Mouse (Mus musculus): ENCODE results near the gene Hat1.

Hat1 gene

DNA sequence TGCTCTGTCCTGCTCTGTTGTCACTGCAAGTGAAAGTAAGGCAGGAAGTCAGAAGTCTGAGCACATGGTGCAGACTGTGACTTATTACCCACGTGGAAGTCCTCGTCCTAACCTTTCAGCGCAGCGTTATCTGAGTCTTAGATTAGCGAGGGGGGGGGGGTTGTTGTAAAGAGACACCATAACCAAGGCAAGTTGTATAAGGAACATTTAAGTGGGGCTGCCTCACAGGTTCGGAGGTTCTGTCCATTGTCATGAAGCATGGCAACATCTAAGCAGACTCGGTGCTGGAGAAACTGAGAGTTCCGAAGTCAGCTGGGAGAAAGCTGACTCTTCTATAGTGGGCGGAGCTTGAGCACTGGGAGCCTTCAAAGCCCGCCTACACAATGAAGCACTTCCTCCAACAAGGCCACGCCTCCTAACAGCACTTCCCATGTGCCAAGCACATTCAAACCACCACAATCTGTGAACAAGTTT, 12.3 kb upstream of the Hat1 start:
- DNase-seq (ENCODE audit: low read depth, low spot score), result peak; percentile 67

DNA sequence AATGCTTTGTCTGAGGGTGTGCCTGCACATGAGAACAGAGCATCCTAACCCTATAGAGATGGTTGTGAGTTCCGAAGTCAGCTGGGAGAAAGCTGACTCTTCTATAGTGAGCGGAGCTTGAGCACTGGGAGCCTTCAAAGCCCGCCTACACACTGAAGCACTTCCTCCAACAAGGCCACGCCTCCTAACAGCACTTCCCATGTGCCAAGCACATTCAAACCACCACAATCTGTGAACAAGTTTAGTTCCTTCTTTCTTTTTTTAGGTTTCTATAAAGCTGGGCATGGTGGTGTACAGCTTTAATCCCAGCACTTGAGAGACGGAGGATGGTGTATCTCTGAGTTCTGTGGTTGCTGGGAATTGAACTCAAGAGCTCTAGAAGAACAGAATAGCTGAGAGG, 11.3 kb upstream of the Hat1 start:
- peak; percentile 21 for DNase-seq (ENCODE audit: low read depth, low spot score)

GRCm38 (mm10) chr2:71381962-71382361, 6.8 kb upstream of the Hat1 start:
- no peak for DNase-seq (ENCODE audit: low read depth, low spot score)

GRCm38 (mm10) chr2:71383890-71384289, 4.9 kb upstream of the Hat1 start:
- DNase-seq (ENCODE audit: low read depth, low spot score), result no peak

- DNase-seq (ENCODE audit: low read depth, low spot score), result no peak
Measured at GRCm38 (mm10) chr2:71387766-71388165, 992 bp upstream of the Hat1 start.

GRCm38 (mm10) chr2:71389864-71390263, 1.1 kb downstream of the Hat1 start:
- DNase-seq (ENCODE audit: low read depth, low spot score), result peak; percentile 72

- no peak for DNase-seq (ENCODE audit: low read depth, low spot score)
Measured at GRCm38 (mm10) chr2:71405613-71406012, 16.9 kb downstream of the Hat1 start.

- DNase-seq (ENCODE audit: low read depth, low spot score), result no peak
Measured at GRCm38 (mm10) chr2:71418760-71419280, 30.1 kb downstream of the Hat1 start.

GRCm38 (mm10) chr2:71419408-71419807, 30.6 kb downstream of the Hat1 start:
- DNase-seq (ENCODE audit: low read depth, low spot score), result no peak

- DNase-seq (ENCODE audit: low read depth, low spot score), result no peak
Measured at GRCm38 (mm10) chr2:71420895-71421425, 32.2 kb downstream of the Hat1 start.

GRCm38 (mm10) chr2:71424545-71424944, 35.8 kb downstream of the Hat1 start:
- no peak for DNase-seq (ENCODE audit: low read depth, low spot score)

- DNase-seq (ENCODE audit: low read depth, low spot score), result no peak
Measured at GRCm38 (mm10) chr2:71435440-71435839, 46.7 kb downstream of the Hat1 start.

DNA sequence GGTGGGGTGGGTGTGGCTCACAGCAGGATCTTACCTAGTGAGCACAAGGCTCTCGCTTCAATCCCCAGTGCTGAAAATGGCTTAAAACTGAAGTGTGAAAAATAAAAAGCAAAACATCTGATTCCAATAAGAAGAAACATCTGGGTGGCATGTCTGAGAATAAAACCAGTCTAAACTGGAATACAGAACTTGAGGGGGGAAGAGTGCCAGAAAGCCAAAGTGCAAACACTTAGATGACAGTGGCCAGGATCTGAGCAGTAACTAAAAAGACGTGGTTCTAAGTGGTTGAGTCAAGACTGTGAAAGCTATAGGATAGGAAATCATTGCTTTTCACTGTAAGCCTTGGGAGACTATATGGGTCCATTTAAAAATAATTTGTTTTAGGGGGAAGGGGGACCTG, 54.6 kb downstream of the Hat1 start:
- no peak for DNase-seq (ENCODE audit: low read depth, low spot score)

DNA sequence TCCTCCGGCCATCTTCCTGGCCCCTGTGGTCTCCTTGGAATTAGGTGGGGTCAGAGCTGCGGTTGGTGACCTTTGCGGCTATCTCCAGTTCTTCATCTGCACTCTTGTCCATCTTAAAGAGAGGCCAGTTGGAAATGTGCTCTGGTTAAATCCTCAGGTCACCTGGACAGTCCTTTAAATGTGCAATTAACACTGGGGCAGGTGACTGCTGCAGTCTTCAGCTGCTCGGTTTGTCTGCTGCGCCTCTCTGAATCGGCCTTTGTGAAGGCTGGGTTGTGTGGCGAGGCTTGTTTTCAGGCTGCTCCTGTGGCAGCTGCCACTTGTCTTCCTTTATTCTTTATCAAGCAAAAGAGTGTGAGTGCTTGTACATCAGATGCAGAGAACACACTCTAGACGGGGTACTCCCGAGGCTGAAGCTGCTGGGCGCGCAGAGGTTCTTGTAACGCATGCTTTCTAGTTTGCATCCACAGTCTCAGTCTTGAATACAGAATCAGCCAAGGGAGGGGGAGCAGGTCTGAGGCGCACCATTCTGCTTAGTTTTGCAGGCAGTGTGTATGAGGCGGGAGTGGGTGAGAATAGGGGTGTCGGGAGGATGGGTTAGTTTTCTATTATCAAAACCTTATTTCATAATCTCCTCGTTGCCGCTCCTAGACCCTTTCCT, 56.9 kb downstream of the Hat1 start:
- no peak for DNase-seq (ENCODE audit: low read depth, low spot score)

DNA sequence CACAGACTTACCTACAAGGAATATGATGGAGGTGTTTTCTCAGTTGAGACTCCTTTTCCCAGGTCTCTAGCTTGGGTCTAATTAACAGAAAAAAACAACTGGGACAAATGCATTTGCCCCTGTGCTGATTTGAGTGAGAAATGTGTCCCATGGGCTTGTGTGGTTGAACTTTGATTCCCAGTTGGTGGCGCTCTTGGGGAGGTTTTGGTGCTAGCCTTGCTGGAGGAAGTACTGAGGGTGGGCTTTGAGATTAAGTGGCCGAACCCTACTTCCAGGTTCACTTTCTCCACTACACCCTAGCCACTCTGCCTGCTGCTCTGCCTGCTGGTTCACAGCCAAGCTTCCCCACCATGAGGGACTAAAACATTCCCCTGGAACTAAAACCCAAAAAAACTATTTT, 60.8 kb downstream of the Hat1 start:
- no peak for DNase-seq (ENCODE audit: low read depth, low spot score)

- DNase-seq (ENCODE audit: low read depth, low spot score), result no peak
Measured at GRCm38 (mm10) chr2:71451761-71452160, 63.0 kb downstream of the Hat1 start.

DNA sequence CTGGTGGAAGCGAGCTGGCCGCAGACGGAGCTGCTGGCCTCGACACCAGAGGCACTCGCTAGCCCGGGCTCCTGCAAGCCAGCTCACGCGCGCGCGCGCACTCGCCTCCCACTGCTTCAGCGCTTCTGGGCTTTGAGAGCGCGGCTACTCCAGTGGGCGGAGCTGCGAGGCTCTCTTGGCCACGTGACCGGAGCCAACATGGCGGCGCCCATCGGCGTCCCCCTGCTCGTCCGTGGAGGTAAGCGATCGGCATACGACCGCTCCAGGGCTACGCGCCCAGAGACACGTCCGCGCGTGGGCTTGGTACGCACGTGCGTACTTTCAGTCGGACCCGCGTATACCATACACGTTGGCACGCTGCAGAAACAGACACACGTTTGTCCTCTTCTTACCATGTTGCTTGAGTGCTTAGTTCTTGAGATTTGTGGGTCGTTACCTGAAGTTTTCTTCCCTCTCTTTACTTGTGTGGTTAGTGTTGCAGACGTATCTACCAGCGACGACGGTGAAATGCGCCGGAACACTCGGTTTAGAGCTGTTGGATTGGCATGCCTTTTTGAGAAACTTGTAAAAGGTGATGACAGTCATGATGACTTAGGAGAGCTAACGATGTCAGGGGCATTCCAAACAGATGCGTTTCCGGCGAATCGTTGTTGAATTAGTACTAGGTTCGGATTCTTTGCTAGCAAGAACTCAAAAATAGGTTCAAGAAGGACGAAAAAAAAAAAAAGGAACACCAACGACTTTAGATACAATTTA, 64.6 kb downstream of the Hat1 start, which contains the start of gene Metap1d:
Gene Metap1d, plus strand, starts transcription at position 116 of the 756 bp plus-strand sequence.
- peak; percentile 93 for DNase-seq (ENCODE audit: low read depth, low spot score)

DNA sequence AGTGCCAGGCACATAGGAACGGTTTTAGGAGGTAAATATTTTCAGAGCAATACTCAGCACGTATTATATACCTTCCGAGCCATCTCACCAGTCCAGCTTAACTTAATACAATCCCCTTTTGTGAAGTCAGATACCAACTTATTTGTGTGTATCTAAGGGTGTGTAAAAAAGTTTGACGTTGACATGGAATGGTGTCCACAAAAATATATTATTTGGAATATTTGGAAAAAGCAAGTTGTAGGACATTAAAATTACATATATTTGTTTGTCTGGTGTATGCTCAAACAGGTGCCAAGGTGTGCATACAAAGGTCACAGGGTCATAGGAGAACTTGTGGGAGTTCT, 65.1 kb downstream of the Hat1 start:
- no peak for DNase-seq (ENCODE audit: low read depth, low spot score)

DNA sequence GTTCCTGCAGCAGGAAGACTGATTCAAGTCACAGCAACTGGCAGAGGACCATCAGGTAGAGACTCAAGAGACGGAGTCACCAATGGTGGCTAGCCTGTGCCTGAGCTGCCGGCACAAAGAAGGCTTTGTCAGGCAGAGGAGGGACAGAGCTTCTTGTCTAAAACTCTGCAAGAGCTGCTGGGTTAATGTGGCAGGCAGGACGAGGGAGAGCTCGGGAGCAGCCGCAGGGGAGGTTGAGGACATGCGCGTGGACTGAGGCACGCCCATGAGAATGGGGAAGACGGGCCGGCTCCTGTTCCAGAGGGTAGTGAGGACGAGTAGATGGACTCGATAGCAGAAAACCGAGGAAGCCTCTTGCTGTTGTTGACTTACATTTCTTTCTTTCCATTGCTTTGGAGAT, 69.9 kb downstream of the Hat1 start:
- DNase-seq (ENCODE audit: low read depth, low spot score), result no peak

GRCm38 (mm10) chr2:71459659-71460058, 70.9 kb downstream of the Hat1 start:
- no peak for DNase-seq (ENCODE audit: low read depth, low spot score)

DNA sequence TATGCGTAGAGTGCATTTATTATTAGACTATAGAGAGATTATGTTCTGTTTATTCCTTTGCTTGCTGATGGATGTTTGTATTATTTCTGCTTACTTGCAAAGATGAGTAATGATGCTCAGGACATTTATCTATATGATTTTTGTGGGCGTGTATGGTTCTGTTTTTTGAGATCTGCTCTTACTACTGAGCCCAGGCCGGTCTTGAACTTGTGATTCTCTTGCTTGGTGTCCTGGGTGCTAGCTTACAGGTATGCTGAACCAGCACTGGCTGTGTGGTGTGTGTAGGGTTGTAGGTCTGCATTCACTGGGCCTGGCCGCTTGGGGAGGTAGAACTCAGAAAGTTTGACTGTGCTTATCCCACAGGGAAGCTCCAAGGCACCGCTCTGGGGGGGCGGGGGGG, 72.4 kb downstream of the Hat1 start:
- no peak for DNase-seq (ENCODE audit: low read depth, low spot score)

DNA sequence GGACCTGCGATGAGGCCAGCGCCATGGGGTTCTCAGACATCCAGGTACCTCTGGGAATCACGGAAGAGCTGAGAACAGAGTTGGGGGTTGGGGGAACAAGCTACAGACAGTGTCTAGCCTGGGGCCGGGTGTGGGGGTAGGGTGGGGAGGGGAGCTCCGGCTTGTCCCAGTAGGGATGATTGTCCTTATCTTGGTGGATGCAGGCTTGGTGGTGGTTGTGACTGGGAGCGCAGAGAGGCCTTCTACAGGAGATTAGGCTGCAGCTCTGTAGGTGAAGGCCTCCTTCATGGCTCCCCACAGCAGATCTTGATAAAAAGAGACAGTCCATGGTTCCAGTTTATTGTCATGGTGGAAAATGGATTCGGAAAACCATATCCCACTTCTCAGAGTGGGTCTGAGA, 72.8 kb downstream of the Hat1 start:
- DNase-seq (ENCODE audit: low read depth, low spot score), result no peak

DNA sequence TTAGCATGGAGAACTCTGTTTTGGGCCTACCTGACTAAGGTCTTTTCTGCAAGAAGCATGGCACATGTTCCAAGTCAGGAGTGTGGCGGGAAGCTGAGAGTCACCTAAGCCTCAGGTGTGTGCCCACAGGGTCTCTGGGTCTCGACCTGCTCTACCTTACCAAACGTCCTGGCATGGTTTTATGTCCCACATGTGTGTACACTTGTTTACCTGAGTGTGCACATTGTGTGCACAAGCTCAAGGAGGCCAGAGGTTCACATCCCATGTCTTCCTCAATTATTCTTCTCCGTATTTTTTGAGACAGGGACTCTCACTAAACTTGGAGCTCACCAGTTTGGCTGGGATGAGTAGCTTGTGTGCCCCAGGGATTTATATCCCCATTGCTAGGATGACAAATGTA, 73.3 kb downstream of the Hat1 start:
- no peak for DNase-seq (ENCODE audit: low read depth, low spot score)

Measured in CD4-positive helper T cell, adult 2 months (primary cell).